Mouse (Mus musculus): ENCODE data around the gene Gpr4. TPM values are rescaled to one million over a fixed set of nuclear protein-coding genes. Genes with fewer than 3 reads are reported as not detected.
A peak's percentile ranks its signal among the peaks of the same experiment; 100 is the strongest.

Gene Gpr4
- total and polyA plus RNA-seq, 3 experiments = 0.15 to 0.19 TPM; not detected in 1

DNA sequence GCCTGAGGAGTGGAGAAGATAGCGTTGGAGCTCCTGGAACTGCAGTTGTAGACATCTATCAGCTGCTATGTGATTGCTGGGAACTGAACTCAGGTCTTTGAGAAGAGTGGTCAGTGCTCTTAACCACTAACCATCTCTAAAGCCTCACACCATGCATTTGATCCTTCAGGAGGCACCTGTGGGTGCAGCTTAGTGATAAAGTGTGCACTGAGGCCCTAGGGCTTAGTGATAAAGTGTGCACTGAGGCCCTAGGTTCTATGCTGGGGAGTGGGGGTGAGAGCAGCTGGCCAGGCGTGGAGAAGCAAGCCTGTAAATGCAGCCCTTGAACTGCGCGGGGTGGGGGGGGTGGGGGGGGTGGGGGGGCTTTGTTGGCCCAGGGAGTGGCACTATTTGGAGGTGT lies 27.6 kb downstream of the Gpr4 start:
- Histone ChIP-seq H3K79me2 (ENCODE audit: control insufficient read depth, insufficient read depth, low read length, poor library complexity) (peaks cover 18% of the 10 kb centered on the region), H3K9ac (ENCODE audit: control insufficient read depth, low read depth, low read length, poor library complexity, severe bottlenecking) (no peak overlapping the region), H3K4me3 (ENCODE audit: control insufficient read depth in 1 of 2, insufficient read depth in 1 of 2, low read depth in 2 of 2, low read length in 2 of 2) (no peak overlapping the region), H3K27me3 (ENCODE audit: control insufficient read depth in 1 of 2, insufficient read depth in 2 of 2, low read length in 2 of 2) (no peaks in the 10 kb centered on the region), H3K9me3 (replicated peaks; ENCODE audit: insufficient read depth, low read length) (no peaks in the 10 kb centered on the region), H3K27ac (ENCODE audit: control insufficient read depth, low read depth, low read length) (peak overlapping the region; percentile 32), H3K4me1 (ENCODE audit: control insufficient read depth in 1 of 2, insufficient read depth in 2 of 2, low read length in 2 of 2) (peaks cover 4 to 13% of the 10 kb centered on the region in 2 experiments; a peak in 3 of 4 replicates), H3K36me3 (ENCODE audit: control insufficient read depth in 1 of 2, insufficient read depth in 2 of 2, low read length in 2 of 2) (peaks cover 1 to 6% of the 10 kb centered on the region in 2 experiments; a peak in 3 of 4 replicates)
- TF ChIP-seq TAL1 (IDR thresholded peaks at IDR 0.05; ENCODE audit: low read length) (peak; percentile 22; the same call in 1 of the 2 replicates), EP300 (IDR thresholded peaks at IDR 0.05; ENCODE audit: low read depth in 1 of 2, low read length in 2 of 2) (peak in 1 of 2 experiments; percentile 45; a peak in 2 of 4 replicates), MYC (IDR thresholded peaks at IDR 0.05; ENCODE audit: low read depth, low read length) (no peak), TCF12 (IDR thresholded peaks at IDR 0.05; ENCODE audit: low read depth, low read length) (peak; percentile 69; the same call in 1 of the 2 replicates)
- DNase-seq (ENCODE audit: low read depth, low spot score) = no peak

DNA sequence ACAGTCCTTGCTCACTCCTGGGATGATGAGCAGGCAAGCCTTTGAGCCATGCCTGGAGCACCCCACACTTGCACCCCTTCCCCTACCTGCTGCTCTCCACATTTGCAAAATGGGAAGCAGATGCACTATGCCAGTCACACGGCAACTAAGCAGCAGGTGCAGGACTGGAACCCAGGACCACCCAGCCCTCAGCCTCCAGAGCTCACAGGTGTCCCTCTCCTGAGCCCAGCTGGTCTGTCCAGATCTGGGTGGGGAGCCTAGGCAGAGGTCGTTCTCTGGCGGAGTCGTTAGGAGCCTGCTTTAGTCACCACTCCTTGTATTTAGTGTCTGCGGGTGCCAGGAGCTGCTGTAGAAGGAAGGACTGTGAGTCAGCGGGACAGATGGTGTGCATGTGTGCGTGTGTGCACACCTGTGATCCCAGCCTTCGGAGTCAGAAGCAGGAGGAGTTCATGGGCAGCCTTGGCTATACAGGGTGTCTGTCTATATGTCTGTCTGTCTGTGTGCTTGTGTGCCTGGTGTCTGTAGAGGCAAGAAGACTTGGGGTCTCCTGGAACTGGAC lies 28.6 kb downstream of the Gpr4 start:
- Histone ChIP-seq H3K27ac (ENCODE audit: control insufficient read depth, low read depth, low read length) (no peak overlapping the region), H3K9me3 (replicated peaks; ENCODE audit: insufficient read depth, low read length) (no peaks in the 10 kb centered on the region), H3K4me3 (ENCODE audit: control insufficient read depth in 1 of 2, insufficient read depth in 1 of 2, low read depth in 2 of 2, low read length in 2 of 2) (no peak overlapping the region), H3K9ac (ENCODE audit: control insufficient read depth, low read depth, low read length, poor library complexity, severe bottlenecking) (no peak overlapping the region), H3K79me2 (ENCODE audit: control insufficient read depth, insufficient read depth, low read length, poor library complexity) (peaks cover 13% of the 10 kb centered on the region), H3K27me3 (ENCODE audit: control insufficient read depth in 1 of 2, insufficient read depth in 2 of 2, low read length in 2 of 2) (no peaks in the 10 kb centered on the region), H3K4me1 (ENCODE audit: control insufficient read depth in 1 of 2, insufficient read depth in 2 of 2, low read length in 2 of 2) (peaks cover 4 to 8% of the 10 kb centered on the region in 2 experiments; a peak in 1 of 4 replicates), H3K36me3 (ENCODE audit: control insufficient read depth in 1 of 2, insufficient read depth in 2 of 2, low read length in 2 of 2) (peaks cover 4 to 6% of the 10 kb centered on the region in 2 experiments; a peak in 3 of 4 replicates)
- TF ChIP-seq ZKSCAN1 (IDR thresholded peaks at IDR 0.05; ENCODE audit: low read depth, low read length) = no peak
- no peak for TF ChIP-seq JUND (IDR thresholded peaks at IDR 0.05; ENCODE audit: low read depth, low read length)
- no peak for TF ChIP-seq ZC3H11A (IDR thresholded peaks at IDR 0.05; ENCODE audit: low read depth, low read length)
- TF ChIP-seq ETS1 (IDR thresholded peaks at IDR 0.05; ENCODE audit: low read depth, low read length) = no peak
- no peak for TF ChIP-seq USF1 (IDR thresholded peaks at IDR 0.05; ENCODE audit: low read depth, low read length)
- TF ChIP-seq USF2 (IDR thresholded peaks at IDR 0.05; ENCODE audit: borderline replicate concordance in 1 of 2, insufficient read depth in 1 of 2, low read depth in 1 of 2, low read length in 2 of 2) = no peak
- TF ChIP-seq MAFK (IDR thresholded peaks at IDR 0.05; ENCODE audit: borderline replicate concordance, low read depth, low read length) = no peak
- no peak for TF ChIP-seq KAT2A (conservative IDR thresholded peaks at IDR 0.05; ENCODE audit: low read depth, low read length)
- no peak for TF ChIP-seq HCFC1 (IDR thresholded peaks at IDR 0.05; ENCODE audit: low read depth, low read length)
- no peak for TF ChIP-seq TAL1 (IDR thresholded peaks at IDR 0.05; ENCODE audit: low read length)
- no peak for DNase-seq (ENCODE audit: low read depth, low spot score)
